Mouse (Mus musculus) stomach, embryonic 15.5 days (tissue): ENCODE data around the gene Ccdc186. TPM values are rescaled to one million over a fixed set of nuclear protein-coding genes. Genes with fewer than 3 reads are reported as not detected.
"Not testable (repeated sequence)": the region's sequence is repeated elsewhere in the genome, so short reads cannot be mapped to it uniquely, and the experiment has no call there.

Experiments used
- ATAC-seq: fragments of 200-750 bp; cut with Nextera tagmentation; 2 replicates; pipeline ENCODE4 v1.8.0; 2017; ENCODE audit warnings: low read depth, moderate number of reproducible peaks, moderate TSS enrichment; ENCODE audit not compliant: insufficient read depth, low FRiP score
- H3K27ac ChIP-seq: fragments of 300-500 bp; sonication (generic); 2 replicates; pipeline ENCODE4 v1.5.1; 2015; ENCODE audit warnings: mild to moderate bottlenecking, inconsistent platforms
- H3K27me3 ChIP-seq: fragments of 300-500 bp; sonication (generic); replicated peaks from 2 replicates; pipeline ENCODE4 v1.6.1; 2015; ENCODE audit warnings: inconsistent platforms
- H3K36me3 ChIP-seq: fragments of 300-500 bp; sonication (generic); 2 replicates; pipeline ENCODE4 v1.6.1; 2015; ENCODE audit warnings: inconsistent platforms
- H3K4me1 ChIP-seq: fragments of 300-500 bp; sonication (generic); 2 replicates; pipeline ENCODE4 v1.6.1; 2015; ENCODE audit warnings: inconsistent platforms
- H3K4me2 ChIP-seq: fragments of 300-500 bp; sonication (generic); 2 replicates; pipeline ENCODE4 v1.6.1; 2015; ENCODE audit warnings: mild to moderate bottlenecking, inconsistent platforms
- H3K4me3 ChIP-seq: fragments of 300-500 bp; sonication (generic); replicated peaks from 2 replicates; pipeline ENCODE4 v1.5.1; 2015; ENCODE audit warnings: inconsistent platforms
- H3K9ac ChIP-seq: fragments of 300-500 bp; sonication (generic); 2 replicates; pipeline ENCODE4 v1.6.1; 2015; ENCODE audit warnings: inconsistent platforms
- H3K9me3 ChIP-seq: fragments of 300-500 bp; sonication (generic); 2 replicates; pipeline ENCODE4 v1.6.1; 2016; ENCODE audit warnings: inconsistent platforms
- WGBS: fragments of 180-500 bp; shearing (Covaris S2); methylation state at CpG from one replicate; pipeline ENCODE4 v1.1.7; 2015; 5-methylcytosine and 5-hydroxymethylcytosine counted together
- polyA plus RNA-seq: library from polyadenylated mRNA; unstranded; fragments of >200 nt; fragmentation: Nextera tagmentation; extraction: Ambion mirVana; gene quantifications from 2 replicates; pipeline ENCODE4 v1.2.1, GENCODE M21; 2015

The Ccdc186 gene
- polyA plus RNA-seq, 1 experiment from 2014 or later: 23.6 TPM

DNA sequence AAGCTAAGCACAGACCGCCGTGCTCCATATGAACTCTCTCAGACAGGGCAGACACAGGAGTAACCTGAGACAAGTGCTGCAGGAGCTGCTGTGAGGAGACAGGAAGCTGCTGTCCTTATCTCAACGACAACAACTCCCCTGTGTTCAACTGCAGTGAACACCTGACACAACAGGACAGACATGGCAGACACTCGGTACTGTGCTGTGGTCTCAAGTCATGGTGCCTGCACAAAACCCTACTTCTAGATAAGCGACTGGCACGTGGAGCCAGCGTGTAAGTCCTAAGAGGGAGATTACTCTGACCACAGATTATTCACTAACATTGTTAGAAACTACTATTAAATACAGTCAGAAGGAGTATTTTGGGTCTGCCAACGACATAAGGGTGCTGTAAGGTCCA lies 21.8 kb downstream of the Ccdc186 start:
- Histone ChIP-seq H3K4me3 (no peak overlapping the region), H3K9ac (no peak overlapping the region), H3K4me2 (no peak overlapping the region), H3K9me3 (no peaks in the 10 kb centered on the region), H3K27ac (no peak overlapping the region), H3K36me3 (peaks cover 46% of the 10 kb centered on the region), H3K27me3 (no peaks in the 10 kb centered on the region), H3K4me1 (no peaks in the 10 kb centered on the region)
- ATAC-seq: no peak
- 76% methylated on average over 8 of the region's 8 CpGs for WGBS

- 89% methylated on average over 11 of the region's 11 CpGs for WGBS
- no peak overlapping the region for H3K4me3 ChIP-seq
- H3K9ac ChIP-seq: no peak overlapping the region
Measured at GRCm38 (mm10) chr19:56797376-56797775, 24.6 kb downstream of the Ccdc186 start.

GRCm38 (mm10) chr19:56788952-56789351 lies 33.0 kb downstream of the Ccdc186 start:
- H3K36me3 ChIP-seq: peaks cover 17% of the 10 kb centered on the region
- no peak overlapping the region for H3K9ac ChIP-seq
- H3K9me3 ChIP-seq: no peaks in the 10 kb centered on the region
- H3K4me1 ChIP-seq: no peaks in the 10 kb centered on the region
- H3K27me3 ChIP-seq: no peaks in the 10 kb centered on the region
- H3K27ac ChIP-seq: no peak overlapping the region
- ATAC-seq: no peak
- no peak overlapping the region for H3K4me2 ChIP-seq
- 87% methylated on average over 5 of the region's 5 CpGs for WGBS
- no peak overlapping the region for H3K4me3 ChIP-seq

More at GRCm38 (mm10) chr19:56797376-56797775, 24.6 kb downstream of the Ccdc186 start:
- Histone ChIP-seq H3K27me3 (no peaks in the 10 kb centered on the region), H3K9me3 (no peaks in the 10 kb centered on the region), H3K4me1 (no peaks in the 10 kb centered on the region), H3K4me2 (no peak overlapping the region), H3K36me3 (peaks cover 56% of the 10 kb centered on the region), H3K27ac (no peak overlapping the region)
- no peak for ATAC-seq

- no peak overlapping the region for H3K4me3 ChIP-seq
- WGBS: 84% methylated on average over 7 of the region's 7 CpGs
- H3K4me2 ChIP-seq: no peak overlapping the region
- no peak overlapping the region for H3K27ac ChIP-seq
- no peak overlapping the region for H3K9ac ChIP-seq
- no peaks in the 10 kb centered on the region for H3K4me1 ChIP-seq
- no peak for ATAC-seq
- H3K27me3 ChIP-seq: no peaks in the 10 kb centered on the region
- no peaks in the 10 kb centered on the region for H3K9me3 ChIP-seq
- H3K36me3 ChIP-seq: peaks cover 14% of the 10 kb centered on the region; the same call in 1 of the 2 replicates
Measured at GRCm38 (mm10) chr19:56787911-56788310, 34.1 kb downstream of the Ccdc186 start.

- not testable (repeated sequence) for H3K4me2 ChIP-seq, ATAC-seq, H3K27ac ChIP-seq, H3K9me3 ChIP-seq, H3K36me3 ChIP-seq, H3K4me3 ChIP-seq, H3K27me3 ChIP-seq, H3K9ac ChIP-seq
- H3K4me1 ChIP-seq: peaks cover 15% of the 10 kb centered on the region
- 90% methylated on average over 7 of the region's 7 CpGs for WGBS
Measured at GRCm38 (mm10) chr19:56778532-56778931, 43.5 kb downstream of the Ccdc186 start.

GRCm38 (mm10) chr19:56776719-56777382 lies 45.1 kb downstream of the Ccdc186 start:
- ATAC-seq: no peak
- Histone ChIP-seq H3K36me3 (no peaks in the 10 kb centered on the region), H3K9me3 (no peaks in the 10 kb centered on the region), H3K27me3 (0 out of 2 replicates have a peak, but pooled peaks cover 4% of the 10 kb centered on the region), H3K4me3 (0 out of 2 replicates have a peak overlapping the region, but pooled peaks have one; percentile 20), H3K4me1 (peaks cover 15% of the 10 kb centered on the region), H3K27ac (no peak overlapping the region), H3K9ac (no peak overlapping the region), H3K4me2 (peak overlapping the region; percentile 36)
- 22% methylated on average over 16 of the region's 16 CpGs for WGBS

- Histone ChIP-seq H3K27ac (no peak overlapping the region), H3K9me3 (no peaks in the 10 kb centered on the region), H3K27me3 (0 out of 2 replicates have a peak, but pooled peaks cover 4% of the 10 kb centered on the region), H3K36me3 (no peaks in the 10 kb centered on the region), H3K9ac (no peak overlapping the region), H3K4me2 (peak overlapping the region; percentile 55), H3K4me3 (peak overlapping the region; percentile 20), H3K4me1 (peaks cover 15% of the 10 kb centered on the region)
- no peak for ATAC-seq
- WGBS: 7% methylated on average over 17 of the region's 18 CpGs
Measured at GRCm38 (mm10) chr19:56775893-56776718, 45.9 kb downstream of the Ccdc186 start.

DNA sequence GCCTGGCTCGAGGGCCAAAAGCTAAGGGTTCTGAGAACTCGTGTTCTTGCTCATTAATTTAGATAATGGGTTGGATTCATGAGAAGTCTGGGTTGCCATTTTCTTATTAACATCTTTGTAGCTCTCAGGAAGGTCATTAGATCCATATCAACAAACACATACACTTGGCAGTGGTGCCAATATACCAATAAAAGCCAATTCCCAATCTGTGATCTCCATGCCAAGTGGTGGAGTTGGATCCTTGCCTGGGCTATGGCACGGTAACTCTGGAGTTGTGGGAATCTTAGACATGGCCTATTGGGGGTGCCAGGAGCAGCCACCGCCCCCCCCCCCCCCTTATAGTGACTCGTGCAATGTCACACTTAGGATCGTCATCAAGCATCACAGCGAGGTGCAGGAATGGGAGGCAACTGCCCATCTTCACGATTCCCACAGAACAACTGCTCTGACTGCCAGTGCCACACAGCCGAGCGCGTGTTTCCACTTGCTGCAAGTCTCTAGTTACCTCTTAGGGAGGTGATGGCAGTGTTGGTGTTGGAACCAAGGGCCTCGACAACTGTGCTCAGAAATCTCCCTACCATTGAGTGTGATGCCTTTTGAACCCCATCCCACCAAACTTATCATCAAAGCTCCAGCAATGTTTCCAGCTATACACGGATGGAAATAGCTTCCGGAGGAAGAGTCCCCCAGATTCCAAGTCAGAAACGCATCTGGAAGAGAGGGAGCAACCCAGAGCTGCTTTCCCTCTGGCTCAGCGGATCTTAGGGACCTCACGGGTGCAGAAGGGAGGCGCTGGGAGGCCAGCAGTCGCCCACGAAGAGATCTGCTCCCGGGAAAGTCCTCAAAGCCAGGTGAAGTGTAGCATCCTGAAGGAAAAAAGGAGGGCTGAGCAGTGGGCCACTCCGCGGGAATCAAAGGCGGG lies 46.8 kb downstream of the Ccdc186 start:
- Histone ChIP-seq H3K4me3 (peak overlapping the region; percentile 20), H3K4me2 (peak overlapping the region; percentile 55), H3K9ac (no peak overlapping the region), H3K27ac (no peak overlapping the region), H3K4me1 (peaks cover 15% of the 10 kb centered on the region), H3K9me3 (no peaks in the 10 kb centered on the region), H3K27me3 (0 out of 2 replicates have a peak, but pooled peaks cover 4% of the 10 kb centered on the region), H3K36me3 (no peaks in the 10 kb centered on the region)
- ATAC-seq: no peak
- 41% methylated on average over 24 of the region's 24 CpGs for WGBS

DNA sequence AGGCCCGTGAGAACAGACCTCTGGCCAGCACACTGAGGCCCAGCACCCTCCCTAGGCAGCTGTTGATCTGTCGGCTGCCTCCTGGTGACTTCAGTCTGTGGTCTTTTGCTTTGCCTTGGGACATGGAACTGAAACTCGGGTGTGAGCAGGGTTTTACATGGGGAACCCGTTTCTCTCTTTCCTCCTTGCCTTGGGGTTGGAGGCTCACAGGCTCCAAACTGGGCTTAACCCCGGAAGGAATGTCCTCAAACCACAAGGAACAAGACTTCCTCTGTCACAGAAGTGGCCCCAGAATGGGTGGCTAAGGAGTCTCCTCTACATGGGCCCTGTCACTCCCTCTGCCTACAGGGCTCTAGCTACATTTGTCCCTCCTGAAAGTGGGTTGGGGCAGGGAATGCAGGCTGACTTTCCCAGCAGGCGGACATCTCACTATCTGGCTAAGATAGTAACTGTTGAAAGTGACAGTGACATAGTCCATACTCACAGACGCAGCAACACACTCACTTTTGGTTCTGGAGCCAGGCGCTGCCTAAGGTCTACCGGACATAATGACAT lies 47.5 kb downstream of the Ccdc186 start:
- H3K27ac ChIP-seq: no peak overlapping the region
- H3K4me3 ChIP-seq: no peak overlapping the region
- no peak overlapping the region for H3K4me2 ChIP-seq
- no peak for ATAC-seq
- no peaks in the 10 kb centered on the region for H3K9me3 ChIP-seq
- WGBS: 64% methylated on average over 9 of the region's 9 CpGs
- no peaks in the 10 kb centered on the region for H3K36me3 ChIP-seq
- peaks cover 15% of the 10 kb centered on the region for H3K4me1 ChIP-seq
- H3K27me3 ChIP-seq: 0 out of 2 replicates have a peak, but pooled peaks cover 4% of the 10 kb centered on the region
- H3K9ac ChIP-seq: no peak overlapping the region

DNA sequence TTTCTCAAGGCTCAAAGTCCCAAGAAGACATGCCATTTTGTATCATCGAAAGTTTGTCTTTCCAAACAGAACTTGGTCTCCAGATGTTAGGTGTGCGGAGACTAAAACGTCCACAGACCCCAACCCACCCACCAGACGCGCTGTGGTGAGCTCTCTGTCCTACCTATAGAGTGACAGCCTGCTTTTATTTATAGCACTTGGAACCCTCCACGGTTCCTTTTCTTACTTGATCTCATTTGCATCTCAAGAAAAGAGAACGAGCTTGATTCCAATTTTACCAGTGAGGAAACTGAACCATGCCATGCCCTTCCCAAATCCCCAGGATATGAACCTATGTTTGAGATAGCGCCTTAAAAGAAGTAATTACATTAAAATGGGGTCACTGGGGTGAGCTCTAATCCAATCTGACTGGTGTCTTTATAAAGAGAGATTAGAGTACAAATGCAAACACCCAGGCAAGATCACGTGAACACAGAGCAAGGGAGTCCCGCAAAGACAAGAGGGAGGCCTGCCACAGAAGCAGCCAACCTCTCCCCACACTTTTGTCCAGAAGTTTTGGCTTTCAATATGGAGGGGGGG lies 48.5 kb downstream of the Ccdc186 start:
- no peak for ATAC-seq
- peaks cover 15% of the 10 kb centered on the region for H3K4me1 ChIP-seq
- whole genome bisulfite sequencing: 67% methylated on average over 10 of the region's 10 CpGs

GRCm38 (mm10) chr19:56772158-56772557 lies 49.8 kb downstream of the Ccdc186 start:
- Histone ChIP-seq H3K9me3 (no peaks in the 10 kb centered on the region), H3K9ac (no peak overlapping the region), H3K36me3 (no peaks in the 10 kb centered on the region), H3K27me3 (0 out of 2 replicates have a peak, but pooled peaks cover 4% of the 10 kb centered on the region), H3K4me3 (no peak overlapping the region), H3K4me1 (peaks cover 15% of the 10 kb centered on the region), H3K27ac (no peak overlapping the region), H3K4me2 (no peak overlapping the region)
- no peak for ATAC-seq
- WGBS: 80% methylated on average over 7 of the region's 7 CpGs

More for the DNA sequence above, 48.5 kb downstream of the Ccdc186 start:
- no peak overlapping the region for H3K4me2 ChIP-seq
- no peak overlapping the region for H3K9ac ChIP-seq
- H3K27ac ChIP-seq: no peak overlapping the region
- H3K4me3 ChIP-seq: no peak overlapping the region
- H3K36me3 ChIP-seq: no peaks in the 10 kb centered on the region
- H3K27me3 ChIP-seq: 0 out of 2 replicates have a peak, but pooled peaks cover 4% of the 10 kb centered on the region
- H3K9me3 ChIP-seq: no peaks in the 10 kb centered on the region
